Mouse (Mus musculus) megakaryocyte, embryonic 14.5 days (primary cell): ENCODE data around the gene Oprl1. TPM values are rescaled to one million over a fixed set of nuclear protein-coding genes. Genes with fewer than 3 reads are reported as not detected.

ENCODE experiments used
- H3K27me3 ChIP-seq: replicated peaks from 2 replicates; pipeline ENCODE3; 2012; ENCODE audit warnings: inconsistent platforms
- H3K36me3 ChIP-seq: replicated peaks from 2 replicates; pipeline ENCODE3; 2012; ENCODE audit warnings: low read length, inconsistent platforms, mixed read lengths
- H3K4me1 ChIP-seq: 2 replicates; pipeline ENCODE4 v1.6.1; 2012; ENCODE audit warnings: inconsistent platforms
- H3K4me3 ChIP-seq: replicated peaks from 2 replicates; pipeline ENCODE3; 2012; ENCODE audit warnings: moderate library complexity, mild to moderate bottlenecking, inconsistent platforms
- H3K9me3 ChIP-seq: 2 replicates; pipeline ENCODE4 v1.6.1; 2012; ENCODE audit warnings: inconsistent platforms
- FLI1 ChIP-seq: IDR thresholded peaks from 2 replicates; pipeline ENCODE4 v1.6.1; 2012; ENCODE audit warnings: low read length, inconsistent platforms, mixed read lengths
- GATA1 ChIP-seq: IDR thresholded peaks from 3 replicates; pipeline ENCODE4 v1.6.1; 2012; ENCODE audit warnings: mixed read lengths, low read length, inconsistent platforms, borderline replicate concordance
- polyA plus RNA-seq: library from polyadenylated mRNA; stranded (reverse); fragments of >175 nt; gene quantifications from 2 replicates; pipeline ENCODE4 v1.2.3, GENCODE M21; 2012; ENCODE audit warnings: low replicate concordance; ENCODE audit not compliant: insufficient read depth

Gene Oprl1
- polyA plus RNA-seq = not detected in 2 replicates

DNA sequence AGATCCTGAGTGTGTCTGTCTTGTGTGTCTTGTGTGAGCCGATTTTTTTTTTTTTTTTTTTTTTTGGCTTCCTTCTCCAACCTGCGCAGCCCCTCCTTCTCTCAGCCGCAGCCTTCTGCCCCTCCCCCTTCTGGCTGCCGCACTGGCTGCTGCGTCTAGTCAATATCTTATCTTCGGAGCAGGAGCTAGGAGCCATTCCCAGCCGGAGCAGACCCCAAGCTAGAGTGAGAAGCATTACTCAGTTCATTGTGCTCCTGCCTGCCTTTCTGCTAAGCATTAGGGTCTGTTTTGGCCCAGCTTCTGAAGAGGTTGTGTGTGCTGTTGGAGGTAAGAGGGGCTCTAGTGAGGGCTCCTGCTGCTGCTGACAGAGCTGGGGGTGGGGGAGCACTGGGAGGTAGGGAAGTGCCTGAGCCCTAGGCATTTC, at the start of gene Oprl1:
Gene Oprl1, plus strand, starts transcription at position 114 of the 424 bp plus-strand sequence.
- H3K27me3 ChIP-seq = peaks cover 55% of the 10 kb centered on the region
- H3K4me3 ChIP-seq = peak within 1 kb of the TSS; percentile 11
- H3K36me3 ChIP-seq = no peaks in the 10 kb centered on the region
- TF ChIP-seq GATA1 (no peak), FLI1 (no peak)
- peaks cover 14% of the 10 kb centered on the region for H3K4me1 ChIP-seq
- no peaks in the 10 kb centered on the region for H3K9me3 ChIP-seq

DNA sequence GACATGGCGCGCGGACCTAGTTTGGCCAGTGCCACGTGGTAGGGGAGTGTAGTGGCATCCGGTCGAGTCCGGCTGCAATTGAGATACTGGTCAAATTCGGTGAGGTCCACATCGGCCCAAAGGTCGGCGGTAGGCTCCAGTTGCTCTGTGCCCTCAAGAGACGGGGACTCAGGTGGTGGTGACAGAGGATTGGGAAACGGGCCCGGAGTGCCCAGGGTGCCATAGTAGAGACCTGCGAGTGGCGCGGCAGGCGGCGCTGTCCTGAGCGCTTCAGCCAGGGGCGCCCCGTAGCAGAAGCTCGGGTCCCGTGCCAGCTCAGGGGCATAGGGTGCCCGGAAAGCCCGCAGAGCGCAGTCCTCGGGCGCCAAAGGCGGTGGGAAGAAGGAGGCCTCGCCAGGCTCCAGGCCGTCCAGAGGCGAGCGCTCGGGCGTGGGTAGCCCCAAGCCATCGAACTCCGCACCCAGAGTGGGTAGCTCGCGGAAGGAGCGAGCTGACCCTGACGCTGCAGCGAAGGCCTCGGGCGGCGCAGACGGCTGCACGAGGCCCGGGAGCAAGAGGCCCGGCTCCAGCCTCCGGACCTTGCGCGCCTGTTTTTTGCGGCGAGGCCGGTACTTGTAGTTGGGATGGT, 44.4 kb upstream of the Oprl1 start:
- Histone ChIP-seq H3K27me3 (peaks cover 72% of the 10 kb centered on the region), H3K9me3 (peaks cover 14% of the 10 kb centered on the region), H3K4me3 (peak overlapping the region; percentile 53), H3K36me3 (no peaks in the 10 kb centered on the region), H3K4me1 (peaks cover 46% of the 10 kb centered on the region)
- no peak for TF ChIP-seq FLI1
- no peak for TF ChIP-seq GATA1

DNA sequence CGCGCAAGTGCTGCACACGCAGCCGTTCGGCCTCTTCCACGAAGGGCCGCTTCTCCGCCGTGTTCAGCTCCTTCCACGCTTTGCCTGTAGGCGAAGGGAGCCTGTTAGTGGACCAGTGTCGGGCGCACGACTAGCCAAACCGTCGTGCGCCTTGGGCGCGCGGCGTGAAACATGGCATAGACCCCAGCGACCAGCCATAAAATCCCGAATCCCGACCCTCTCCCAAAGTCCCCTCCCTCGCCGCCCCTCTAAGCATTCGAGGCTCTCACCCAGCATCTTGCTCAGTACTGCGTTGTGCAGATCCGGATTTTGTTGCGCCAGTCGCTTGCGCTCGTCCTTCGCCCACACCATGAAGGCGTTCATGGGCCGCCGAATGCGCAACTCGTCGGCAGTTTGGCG, 43.9 kb upstream of the Oprl1 start:
- no peaks in the 10 kb centered on the region for H3K36me3 ChIP-seq
- TF ChIP-seq FLI1 = no peak
- TF ChIP-seq GATA1 = no peak
- H3K4me3 ChIP-seq = peak overlapping the region; percentile 81
- peaks cover 51% of the 10 kb centered on the region for H3K4me1 ChIP-seq
- H3K9me3 ChIP-seq = peaks cover 14% of the 10 kb centered on the region
- H3K27me3 ChIP-seq = peaks cover 72% of the 10 kb centered on the region

DNA sequence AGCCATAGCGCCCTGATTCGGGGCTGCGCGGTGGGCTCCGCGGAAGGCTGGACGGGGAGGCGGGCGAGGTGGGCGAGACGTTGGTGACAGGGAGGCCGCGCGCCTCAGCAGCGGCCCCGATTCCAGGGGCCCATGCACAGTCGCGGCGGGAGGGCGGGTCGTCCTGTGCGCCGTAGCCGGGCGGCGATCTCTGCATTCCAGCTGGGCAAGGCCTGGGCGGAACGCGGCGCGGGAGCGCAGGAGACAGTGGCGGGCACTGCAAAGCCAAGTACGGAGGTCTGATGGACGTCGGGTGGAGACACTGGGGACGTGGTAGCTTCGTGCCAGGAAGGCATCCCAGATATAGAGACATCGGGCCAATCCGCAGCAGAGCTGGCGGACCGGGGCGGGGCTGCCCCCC, 43.5 kb upstream of the Oprl1 start, which contains the start of gene Sox18:
Gene Sox18, minus strand, starts transcription at position 315 of the 400 bp plus-strand sequence.
- H3K27me3 ChIP-seq = peaks cover 72% of the 10 kb centered on the region
- peaks cover 55% of the 10 kb centered on the region for H3K4me1 ChIP-seq
- peak within 1 kb of the TSS; percentile 81 for H3K4me3 ChIP-seq
- H3K9me3 ChIP-seq = peaks cover 14% of the 10 kb centered on the region
- no peaks in the 10 kb centered on the region for H3K36me3 ChIP-seq
- TF ChIP-seq GATA1 (no peak), FLI1 (no peak)

DNA sequence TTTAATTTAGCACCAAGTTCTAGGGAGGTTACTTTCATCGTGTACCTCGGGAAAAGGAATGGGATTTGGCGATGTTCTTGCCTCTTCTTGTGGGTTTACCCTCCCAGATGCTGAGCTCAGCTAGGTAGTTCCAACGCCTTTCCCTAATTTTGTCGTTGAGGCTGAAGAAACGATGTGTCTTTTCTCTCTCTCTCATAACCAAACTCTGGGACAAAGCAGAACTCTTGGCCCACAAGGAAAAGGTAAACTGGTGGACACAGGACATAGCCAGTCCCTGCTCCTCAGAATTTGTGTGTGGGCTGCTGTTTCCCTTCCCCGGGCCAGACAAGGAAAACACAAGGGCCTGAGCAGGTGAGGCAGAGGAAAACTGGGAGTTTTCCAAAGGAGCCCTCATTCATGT, 42.8 kb upstream of the Oprl1 start:
- TF ChIP-seq FLI1 = no peak
- H3K4me3 ChIP-seq = no peak overlapping the region
- peaks cover 72% of the 10 kb centered on the region for H3K27me3 ChIP-seq
- H3K4me1 ChIP-seq = peaks cover 62% of the 10 kb centered on the region
- H3K9me3 ChIP-seq = peaks cover 11% of the 10 kb centered on the region
- H3K36me3 ChIP-seq = no peaks in the 10 kb centered on the region

DNA sequence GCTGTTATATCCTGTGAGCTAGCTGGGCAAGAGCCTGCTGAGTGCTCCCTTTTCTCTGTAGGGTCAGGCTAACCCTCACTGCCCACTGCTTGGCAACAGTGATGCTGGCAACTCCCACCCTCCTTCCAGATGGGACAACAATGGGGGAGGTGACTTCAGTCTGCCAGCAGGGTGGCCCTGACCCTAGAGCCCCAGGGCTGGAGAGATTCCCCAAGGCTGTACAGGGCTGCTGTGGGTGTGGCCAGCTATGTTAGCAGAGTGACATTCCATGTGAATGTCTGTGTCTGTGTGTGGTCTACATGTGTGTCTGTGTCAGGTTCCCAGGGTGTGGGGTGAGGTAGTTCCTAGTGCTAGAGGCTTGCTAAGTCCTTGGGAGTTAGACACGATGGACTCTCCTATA, 41.3 kb upstream of the Oprl1 start:
- peaks cover 8% of the 10 kb centered on the region; the same call in 1 of the 2 replicates for H3K9me3 ChIP-seq
- peaks cover 64% of the 10 kb centered on the region for H3K27me3 ChIP-seq
- peaks cover 77% of the 10 kb centered on the region for H3K4me1 ChIP-seq

DNA sequence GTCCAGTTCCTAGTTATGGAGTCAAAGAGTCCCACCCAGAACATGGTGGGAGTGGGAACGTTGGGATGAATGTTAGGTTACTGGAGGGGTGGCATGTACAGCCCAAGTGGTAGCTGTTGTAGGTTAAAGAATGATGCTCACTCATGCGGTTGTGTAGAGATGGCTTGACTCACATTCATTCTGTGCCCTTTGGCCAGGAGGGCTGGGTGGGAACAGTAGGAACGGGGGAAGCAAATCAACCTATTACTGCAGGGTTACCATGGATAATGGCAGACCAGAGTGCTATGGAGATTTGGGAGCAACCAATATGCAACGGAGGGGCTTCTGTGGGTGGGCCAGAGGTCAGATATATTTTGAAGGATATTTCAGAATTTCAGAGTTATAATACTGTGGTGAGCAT, 39.9 kb upstream of the Oprl1 start:
- Histone ChIP-seq H3K9me3 (peaks cover 8% of the 10 kb centered on the region; the same call in 1 of the 2 replicates), H3K4me3 (no peak overlapping the region), H3K27me3 (peaks cover 51% of the 10 kb centered on the region), H3K4me1 (peaks cover 90% of the 10 kb centered on the region), H3K36me3 (no peaks in the 10 kb centered on the region)
- TF ChIP-seq GATA1 (no peak), FLI1 (no peak)

More for the DNA sequence above, 41.3 kb upstream of the Oprl1 start:
- Histone ChIP-seq H3K36me3 (no peaks in the 10 kb centered on the region), H3K4me3 (no peak overlapping the region)
- TF ChIP-seq GATA1 (no peak), FLI1 (no peak)

DNA sequence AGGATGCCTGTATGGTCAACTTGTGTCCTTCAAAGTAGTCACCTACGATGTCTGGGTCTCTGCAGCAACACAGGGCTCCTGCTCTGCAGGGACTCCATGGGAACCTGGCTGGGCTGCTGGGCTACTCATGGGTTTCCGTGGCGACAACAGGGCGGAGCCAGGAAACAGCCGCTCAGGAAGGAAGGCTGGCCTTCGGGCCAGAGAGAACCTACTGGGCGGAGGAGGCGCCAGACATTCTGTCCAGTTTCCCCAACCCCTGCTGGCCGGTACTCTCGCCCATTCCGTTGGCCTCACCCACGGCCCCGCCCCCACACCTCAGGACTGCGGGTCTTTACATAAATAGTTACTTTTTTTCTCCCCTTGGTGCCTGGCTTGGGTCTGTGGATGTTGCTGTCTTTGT, 39.4 kb upstream of the Oprl1 start:
- peaks cover 47% of the 10 kb centered on the region for H3K27me3 ChIP-seq
- TF ChIP-seq GATA1 (no peak), FLI1 (no peak)

DNA sequence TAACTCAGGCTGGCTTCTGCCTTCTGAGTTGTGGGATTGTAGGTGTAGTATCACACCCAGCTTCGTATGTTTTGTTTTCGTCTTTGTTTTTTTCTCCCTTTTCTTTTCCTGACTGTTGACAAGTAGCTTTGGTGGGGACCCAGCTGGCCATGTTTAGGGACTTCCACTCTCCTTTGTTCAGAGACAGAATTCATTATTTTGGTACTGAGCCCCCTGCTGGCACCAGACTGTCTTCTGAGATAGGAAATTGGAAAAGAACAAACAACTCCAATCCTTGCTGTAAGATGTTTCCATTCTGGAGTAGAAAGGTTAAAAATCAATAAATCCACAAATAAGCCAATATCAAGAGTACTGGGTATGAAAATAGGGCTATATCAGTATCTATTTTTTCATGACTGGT, 38.4 kb upstream of the Oprl1 start:
- Histone ChIP-seq H3K4me1 (peaks cover 90% of the 10 kb centered on the region), H3K9me3 (no peaks in the 10 kb centered on the region), H3K4me3 (no peak overlapping the region), H3K27me3 (peaks cover 46% of the 10 kb centered on the region), H3K36me3 (no peaks in the 10 kb centered on the region)
- TF ChIP-seq GATA1 (no peak), FLI1 (no peak)

More for the DNA sequence above, 39.4 kb upstream of the Oprl1 start:
- peaks cover 90% of the 10 kb centered on the region for H3K4me1 ChIP-seq
- H3K4me3 ChIP-seq = peak overlapping the region; percentile 86
- peaks cover 2% of the 10 kb centered on the region; the same call in 1 of the 2 replicates for H3K9me3 ChIP-seq
- no peaks in the 10 kb centered on the region for H3K36me3 ChIP-seq

DNA sequence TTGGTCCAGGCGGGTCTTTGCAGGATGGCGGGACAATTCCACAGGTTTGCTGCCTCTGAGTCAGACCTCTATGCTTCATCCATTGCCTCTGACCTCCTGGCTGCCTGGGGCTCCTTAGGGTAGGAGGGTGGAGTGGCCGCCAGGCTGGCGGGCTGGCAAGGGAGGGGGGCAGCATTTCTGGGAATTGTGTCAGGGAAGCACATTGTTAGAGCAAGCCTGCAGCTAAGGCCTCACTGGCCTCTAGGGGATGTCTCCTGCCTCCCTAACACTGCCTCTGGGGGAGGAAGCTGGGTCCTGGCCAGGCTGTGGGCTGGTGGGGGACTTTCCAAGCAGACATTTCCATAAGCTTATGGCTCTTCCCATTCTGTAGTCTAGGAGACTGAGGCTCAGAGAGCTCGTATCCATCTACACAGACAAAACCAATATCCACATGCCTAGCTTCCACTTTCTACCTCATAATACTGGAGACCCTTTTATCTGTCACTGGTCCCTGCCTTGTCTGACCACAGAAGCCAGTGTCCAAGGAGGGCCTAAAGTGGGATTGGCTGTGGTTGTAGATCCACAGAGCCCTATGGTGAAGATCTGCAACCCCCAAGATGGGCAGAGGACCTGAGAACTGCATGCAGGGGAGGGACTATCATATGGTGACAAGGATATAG, 37.6 kb upstream of the Oprl1 start:
- no peaks in the 10 kb centered on the region for H3K36me3 ChIP-seq
- TF ChIP-seq GATA1 (no peak), FLI1 (no peak)
- no peak overlapping the region for H3K4me3 ChIP-seq
- H3K27me3 ChIP-seq = peaks cover 41% of the 10 kb centered on the region
- H3K4me1 ChIP-seq = peaks cover 89% of the 10 kb centered on the region
- H3K9me3 ChIP-seq = no peaks in the 10 kb centered on the region
